Mouse (Mus musculus) gastrocnemius, postnatal 10 days (tissue): ENCODE results near the gene Cuedc2. TPM values are rescaled to one million over a fixed set of nuclear protein-coding genes. Genes with fewer than 3 reads are reported as not detected.

Source experiments
- DNase-seq: peaks from one replicate; pipeline ENCODE4 v3.0.0; 2021; ENCODE audit warnings: mixed read lengths
- total RNA-seq, 2 experiments: library from RNA; stranded (reverse); gene quantifications; 2 replicates each; pipeline ENCODE4 v1.2.3; 2021

Cuedc2 gene
- total RNA-seq, 2 experiments from 2014 or later = 88.3 TPM

DNA sequence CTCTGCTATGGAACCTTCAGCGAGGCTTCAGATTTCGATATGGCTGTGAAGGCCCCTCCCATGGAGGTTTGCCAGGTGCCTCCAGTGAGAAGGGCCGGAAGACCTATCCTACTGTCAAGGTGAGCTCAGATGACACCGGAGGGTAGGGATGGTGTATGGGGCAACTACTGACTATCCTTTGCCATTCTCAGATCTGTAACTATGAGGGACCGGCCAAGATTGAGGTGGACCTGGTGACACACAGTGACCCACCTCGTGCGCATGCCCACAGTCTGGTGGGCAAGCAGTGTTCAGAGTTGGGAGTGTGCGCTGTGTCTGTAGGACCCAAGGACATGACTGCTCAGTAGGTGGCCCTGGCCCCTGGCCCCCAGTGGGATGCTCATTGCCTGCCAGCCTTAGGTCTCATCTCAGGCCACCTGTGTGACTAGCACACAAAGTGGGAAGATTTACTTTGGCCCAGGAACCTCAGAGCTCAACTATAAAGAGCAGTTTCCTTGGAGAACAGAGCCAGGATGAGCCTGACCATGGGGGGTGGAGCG is 31.7 kb downstream of the Cuedc2 start:
- no peak for DNase-seq

DNA sequence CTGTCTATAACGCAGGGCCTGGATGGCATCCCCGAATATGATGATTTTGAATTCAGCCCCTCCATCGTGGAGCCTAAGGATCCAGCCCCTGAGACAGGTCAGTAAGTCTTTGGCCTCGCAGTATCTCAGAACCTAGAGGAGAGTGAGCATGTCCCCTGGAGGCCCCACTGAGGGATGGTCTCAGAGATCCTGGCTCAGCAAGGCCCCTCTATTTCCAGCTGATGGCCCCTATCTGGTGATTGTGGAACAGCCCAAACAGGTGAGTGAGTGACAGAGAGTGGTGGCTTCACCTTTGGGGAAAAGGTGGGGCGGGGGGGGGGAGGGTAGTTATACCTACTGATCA is 32.3 kb downstream of the Cuedc2 start:
- no peak for DNase-seq

DNA sequence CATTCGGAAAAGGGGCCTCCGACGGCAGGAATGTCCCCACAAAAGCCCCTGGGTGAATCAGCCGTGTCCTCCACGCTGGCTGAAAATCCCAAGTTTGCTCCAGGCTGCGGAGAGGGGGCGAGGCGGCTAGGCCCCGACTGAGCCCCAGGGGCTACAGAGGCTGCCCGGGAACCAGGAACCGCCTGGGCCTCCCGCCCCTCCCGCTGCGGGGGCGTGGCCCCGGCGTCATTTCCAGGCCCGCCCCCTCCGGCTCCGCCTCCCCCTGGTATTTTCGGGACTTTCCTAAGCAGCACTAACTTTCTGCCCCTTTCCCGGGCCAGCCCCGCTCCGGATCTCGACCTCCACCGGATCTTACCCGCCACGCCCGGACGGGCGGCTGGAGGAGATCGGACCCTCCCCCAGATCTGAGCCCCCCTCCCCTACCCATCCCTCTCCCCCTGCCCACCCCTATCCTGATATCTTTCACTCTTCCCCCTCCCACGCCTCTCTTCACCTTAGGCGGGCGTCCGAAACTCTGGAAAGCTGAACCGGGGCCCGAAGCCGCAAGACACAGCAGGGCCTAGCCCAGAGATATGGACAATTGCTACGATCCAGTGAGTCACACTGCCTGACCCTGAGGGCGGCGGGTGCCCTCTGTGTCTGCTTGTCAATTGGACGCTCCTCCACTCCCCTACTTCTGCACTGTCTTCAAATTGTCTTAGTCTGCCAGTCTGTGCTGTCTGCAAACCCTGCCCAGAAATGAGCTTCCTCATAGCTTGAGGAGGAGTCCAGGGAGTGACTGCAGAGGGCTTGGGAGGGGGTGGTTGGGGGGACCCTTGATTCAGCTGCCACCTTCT is 32.9 kb downstream of the Cuedc2 start:
- DNase-seq = peak; percentile 90

DNA sequence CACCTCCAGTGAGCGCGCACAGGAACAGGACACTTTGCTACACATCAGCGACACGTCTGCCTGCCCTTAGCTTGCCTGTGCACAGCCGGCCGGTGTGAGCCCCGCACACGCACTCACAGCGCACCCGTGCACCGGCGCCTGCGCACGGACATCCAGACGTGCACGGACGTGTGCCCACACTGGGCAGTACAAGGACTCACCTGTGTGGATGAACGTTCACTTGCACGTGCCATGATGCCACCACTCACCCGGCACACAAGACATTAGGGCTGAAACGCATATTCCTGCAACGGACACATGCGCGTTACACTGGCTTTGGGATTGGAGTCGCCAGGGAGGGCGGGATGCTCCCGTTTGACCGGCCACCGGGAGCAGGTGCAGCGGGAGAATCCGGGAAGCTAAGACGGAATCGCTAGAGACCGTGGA is 33.6 kb downstream of the Cuedc2 start:
- no peak for DNase-seq

DNA sequence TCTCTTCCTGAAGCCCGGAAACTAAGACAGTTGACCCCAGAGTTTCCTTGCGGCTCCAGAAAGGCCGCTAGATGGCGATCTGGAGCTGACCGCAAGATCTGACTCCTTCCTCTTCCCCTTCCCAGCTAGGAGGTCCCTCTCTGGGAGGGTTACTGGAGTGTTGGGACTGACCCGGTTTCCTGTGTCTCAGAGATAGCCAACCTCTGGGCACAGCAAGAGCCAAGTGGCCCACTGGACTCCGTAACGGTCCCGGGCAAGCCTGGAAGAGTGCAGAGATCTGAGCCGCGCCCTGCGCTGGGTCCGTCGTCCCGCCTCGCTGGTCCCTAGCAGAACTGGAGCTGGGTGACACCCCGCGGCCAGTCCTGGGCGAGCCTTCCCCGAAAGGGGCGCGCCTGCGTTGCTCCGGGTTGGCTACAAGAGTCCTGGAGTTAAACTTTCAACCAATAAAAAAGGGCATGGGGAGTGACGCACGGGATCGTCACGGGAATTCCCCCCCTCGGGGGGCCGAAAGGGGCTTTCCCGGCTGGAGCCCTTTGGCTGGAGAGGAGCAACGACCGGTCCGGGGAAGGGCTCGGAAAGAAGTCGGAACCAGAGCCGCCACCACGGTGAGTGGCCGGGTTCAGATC is 34.2 kb downstream of the Cuedc2 start, which contains the start of gene Nfkb2:
Gene Nfkb2 (plus strand): TSS at position 105 of the 626 bp plus-strand sequence.
- peak; percentile 91 for DNase-seq

DNA sequence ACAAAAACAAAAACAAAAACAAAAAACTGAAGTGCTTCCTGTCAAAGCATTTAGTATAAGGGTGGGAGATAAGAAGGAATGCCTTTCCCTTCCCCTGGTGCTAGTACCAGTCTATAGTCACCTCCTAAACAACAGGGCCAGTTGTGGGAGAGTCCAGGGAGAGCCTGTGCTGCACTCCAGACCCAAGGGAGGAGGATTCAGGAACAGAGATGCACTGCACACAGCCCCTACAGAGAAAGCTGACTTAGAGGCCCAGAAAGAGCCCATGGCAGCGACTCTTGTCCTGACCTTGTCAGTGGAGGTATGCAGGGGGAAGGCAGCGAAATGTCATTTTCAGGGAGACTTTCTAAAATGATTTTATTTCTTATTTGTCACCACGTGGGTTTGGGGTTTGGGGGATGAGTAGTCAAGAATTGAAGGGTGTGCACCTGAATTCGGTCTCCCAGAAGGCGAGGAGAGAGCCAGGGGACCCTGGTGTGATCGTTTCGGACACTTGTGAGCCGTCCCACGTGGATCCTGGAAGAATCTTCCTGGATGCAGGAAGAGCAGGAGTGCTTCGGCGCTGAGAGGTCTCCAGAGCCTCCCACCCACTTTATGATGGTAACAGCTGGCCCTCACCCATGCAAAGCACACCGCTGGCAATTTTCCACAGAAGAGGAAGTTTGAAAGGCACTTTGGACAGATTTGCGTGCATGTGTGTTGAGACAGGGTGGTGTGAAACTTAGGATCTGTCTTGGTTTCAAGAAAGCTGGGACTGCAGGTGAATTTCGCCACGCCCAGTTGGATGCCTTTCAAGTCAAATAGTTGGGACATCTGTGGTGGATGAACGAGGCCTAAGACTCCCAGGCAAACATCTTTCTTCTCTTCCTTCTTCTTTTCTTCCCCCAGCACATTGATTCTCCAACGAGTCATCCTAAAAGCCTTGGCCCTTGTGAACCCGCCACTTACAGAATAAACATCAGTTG is 35.0 kb downstream of the Cuedc2 start:
- DNase-seq = no peak

DNA sequence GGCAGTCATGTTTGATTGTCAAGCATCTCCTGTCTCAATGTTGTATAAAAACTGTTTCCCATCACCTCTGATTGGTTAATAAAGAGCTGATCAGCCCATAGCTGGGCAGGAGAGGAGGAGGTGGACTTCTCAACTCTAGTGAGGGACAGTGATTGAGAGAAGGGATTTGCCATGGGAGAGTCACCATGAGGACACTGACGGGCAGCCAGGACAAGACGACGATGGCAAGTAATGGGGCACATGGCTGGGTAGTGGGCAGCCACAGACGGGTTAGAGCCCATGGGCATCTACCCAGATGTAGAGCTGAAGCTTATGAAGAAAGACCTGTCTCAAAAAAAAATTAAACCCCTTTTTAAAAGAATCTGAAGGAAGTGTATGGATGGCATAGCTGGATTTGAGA is 36.0 kb downstream of the Cuedc2 start:
- DNase-seq = no peak

DNA sequence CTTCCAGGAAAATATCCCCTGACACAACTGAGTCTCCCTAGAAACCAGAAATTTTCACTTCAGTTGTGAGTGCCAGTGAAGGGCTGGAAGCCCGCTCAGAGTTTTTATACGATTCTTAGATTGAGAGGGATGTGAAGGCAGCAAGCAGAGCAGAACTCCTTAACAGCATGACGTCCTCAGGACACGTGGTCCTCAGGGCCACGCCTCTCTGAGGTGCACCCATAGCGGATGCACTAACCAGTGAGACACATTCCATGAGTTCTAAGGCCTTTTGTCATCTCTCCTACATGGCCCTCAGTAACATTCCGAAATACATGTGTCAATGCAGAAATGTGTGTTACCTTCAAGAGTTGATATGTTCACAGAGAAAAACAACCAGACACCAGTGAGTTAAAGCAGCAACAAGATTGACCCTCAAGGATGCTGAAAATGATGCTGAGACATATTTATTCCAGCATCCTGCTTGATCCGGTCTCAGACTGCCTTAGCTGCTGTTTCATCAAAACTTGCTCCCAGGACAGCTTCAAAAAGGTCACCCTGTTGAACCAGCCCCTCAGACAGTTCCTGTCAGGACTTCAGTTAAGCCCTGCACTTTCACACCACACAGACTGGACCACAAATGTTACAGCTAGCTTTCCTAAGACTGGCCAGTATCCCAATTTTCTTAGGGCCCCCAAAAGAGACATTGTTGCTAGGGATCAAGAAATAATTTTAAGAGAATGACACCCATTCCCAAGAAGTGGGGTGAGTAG is 38.0 kb downstream of the Cuedc2 start:
- DNase-seq = no peak

DNA sequence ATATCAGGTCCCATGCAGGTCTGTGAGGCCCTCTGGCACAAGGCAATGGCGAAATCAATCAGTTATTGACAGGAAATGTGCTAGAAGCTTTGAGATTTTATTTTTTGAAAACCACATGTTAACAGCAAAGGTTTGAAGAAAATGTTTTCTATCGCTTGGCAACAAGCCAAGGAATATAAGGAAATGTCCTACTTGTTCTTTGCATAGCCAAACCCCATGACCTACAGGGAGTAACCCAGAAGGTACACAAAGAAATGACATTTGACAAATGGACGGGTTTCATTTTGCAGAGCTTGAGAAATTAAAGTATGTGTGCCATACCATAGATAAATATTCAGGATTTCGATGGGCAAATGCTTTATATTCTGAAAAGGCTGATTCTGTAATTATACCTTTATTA is 41.6 kb downstream of the Cuedc2 start:
- no peak for DNase-seq

DNA sequence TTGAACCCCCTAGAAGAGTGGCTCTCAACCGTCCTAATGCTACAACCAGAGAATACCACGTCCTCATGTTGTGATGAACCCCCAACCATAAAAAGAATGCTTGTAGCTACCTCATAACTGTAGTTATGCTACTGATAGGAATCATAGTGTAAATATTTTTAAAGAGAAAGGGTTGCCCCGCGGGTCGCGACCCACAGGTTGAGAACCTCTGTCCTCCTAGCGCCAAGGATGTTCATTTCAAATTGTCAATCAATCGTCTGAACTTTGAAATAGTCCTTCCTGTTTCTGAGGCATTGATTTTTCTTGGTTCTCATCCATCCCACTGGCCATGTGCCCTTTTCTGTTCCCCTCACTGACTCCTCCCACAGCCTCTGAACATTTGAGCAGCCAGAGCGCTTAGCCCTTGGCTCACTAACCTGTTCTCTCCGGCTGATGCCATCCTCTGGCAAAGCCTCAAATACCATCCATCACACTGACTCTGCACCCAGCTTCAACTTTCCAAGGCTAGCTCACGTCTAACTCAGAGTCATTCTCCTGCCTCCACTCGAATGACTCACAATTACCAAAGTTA is 47.9 kb downstream of the Cuedc2 start:
- DNase-seq = no peak

DNA sequence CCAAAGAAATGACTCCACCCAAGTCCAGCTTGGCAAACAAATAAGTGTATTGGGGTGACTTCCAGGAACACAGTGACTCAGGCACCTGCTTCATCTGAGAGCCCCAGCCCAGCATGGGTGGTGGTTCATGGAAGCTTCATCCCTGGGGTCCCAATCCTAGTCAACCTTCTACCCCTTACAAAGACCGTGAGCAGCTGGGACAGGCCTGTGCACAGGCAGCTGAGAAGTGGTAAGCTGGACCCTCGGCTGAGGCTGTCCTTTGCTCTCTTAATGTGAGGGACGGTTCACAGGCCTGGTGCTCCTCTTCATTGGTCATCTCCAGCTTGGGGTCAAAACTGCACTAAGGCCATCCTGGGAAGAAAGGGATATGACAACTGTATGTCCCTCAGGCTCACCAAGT is 50.9 kb downstream of the Cuedc2 start:
- no peak for DNase-seq

DNA sequence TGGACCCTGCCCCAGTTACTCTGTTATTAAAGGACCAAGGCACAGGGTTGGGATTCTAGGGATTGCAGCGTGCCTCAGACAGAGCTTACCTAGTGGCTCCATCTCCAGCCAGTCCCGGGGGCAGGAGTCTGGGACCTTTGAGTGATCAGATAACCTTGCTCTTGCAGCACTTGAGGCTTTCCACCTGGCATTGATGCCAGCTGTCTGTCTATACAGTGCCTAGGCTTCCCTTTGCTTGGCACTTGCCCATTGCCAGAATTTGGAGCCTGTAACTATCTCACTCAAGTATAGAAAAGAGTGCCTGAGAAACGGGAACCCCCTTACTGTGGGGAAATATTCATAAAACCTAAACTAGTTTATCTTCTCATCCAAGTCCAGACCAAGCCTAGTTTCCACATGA is 51.6 kb downstream of the Cuedc2 start:
- no peak for DNase-seq

DNA sequence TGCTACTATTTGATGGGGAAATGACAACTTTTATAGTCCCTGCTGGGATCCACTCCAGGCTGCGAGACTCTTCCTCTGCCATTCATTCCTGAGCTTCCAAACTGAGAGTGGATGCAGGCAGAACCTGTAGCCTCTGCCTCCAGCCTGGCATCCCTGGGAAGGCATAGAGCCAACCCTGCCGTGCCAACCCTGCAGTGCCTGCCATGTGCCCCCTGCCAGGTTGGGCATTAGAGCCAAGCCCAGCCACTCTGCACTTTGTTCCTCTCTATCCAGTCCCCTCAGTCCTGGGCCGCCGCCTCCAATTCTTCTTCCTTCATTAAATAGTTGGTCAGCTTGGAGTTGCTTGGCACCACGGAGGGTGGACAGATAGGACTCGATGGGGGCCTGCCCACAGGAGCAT is 52.5 kb downstream of the Cuedc2 start:
- DNase-seq = no peak

DNA sequence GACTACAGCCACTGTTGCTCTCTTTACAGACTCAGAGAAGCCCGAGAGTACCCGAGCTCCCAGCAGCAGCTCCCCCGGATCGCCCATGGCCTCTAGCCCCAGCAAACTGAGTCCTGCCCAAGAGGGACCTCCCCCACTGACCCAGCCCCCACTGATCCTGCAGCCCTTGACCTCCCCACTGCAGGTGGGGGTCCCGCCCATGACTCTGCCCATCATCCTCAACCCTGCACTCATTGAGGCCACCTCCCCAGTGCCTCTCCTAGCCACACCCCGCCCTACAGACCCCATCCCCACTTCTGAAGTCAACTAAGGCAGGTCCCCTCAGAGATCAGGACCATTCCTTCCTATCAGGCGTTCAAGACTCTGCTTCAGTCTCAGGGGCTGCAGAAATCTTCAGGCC is 52.9 kb downstream of the Cuedc2 start:
- DNase-seq = no peak

DNA sequence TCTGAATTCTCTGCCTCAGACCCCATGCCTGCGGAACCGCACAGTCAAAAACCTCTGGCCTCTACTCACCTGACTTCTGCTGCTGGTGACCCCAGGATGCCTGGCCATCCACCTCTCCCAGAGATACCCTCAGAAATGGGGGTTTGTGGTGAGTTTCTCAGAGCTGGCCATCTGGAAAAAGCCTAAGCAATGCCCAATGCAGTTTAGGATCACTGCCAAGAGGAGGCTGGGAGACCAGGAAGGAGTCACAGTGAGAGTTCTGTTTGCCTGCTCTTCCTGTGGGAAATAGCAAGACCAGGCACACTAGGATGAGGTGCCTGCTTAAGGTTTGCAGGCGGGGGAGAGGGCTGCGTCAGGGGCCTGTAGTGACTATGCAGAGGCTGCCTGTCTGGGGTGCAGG is 53.8 kb downstream of the Cuedc2 start:
- no peak for DNase-seq

DNA sequence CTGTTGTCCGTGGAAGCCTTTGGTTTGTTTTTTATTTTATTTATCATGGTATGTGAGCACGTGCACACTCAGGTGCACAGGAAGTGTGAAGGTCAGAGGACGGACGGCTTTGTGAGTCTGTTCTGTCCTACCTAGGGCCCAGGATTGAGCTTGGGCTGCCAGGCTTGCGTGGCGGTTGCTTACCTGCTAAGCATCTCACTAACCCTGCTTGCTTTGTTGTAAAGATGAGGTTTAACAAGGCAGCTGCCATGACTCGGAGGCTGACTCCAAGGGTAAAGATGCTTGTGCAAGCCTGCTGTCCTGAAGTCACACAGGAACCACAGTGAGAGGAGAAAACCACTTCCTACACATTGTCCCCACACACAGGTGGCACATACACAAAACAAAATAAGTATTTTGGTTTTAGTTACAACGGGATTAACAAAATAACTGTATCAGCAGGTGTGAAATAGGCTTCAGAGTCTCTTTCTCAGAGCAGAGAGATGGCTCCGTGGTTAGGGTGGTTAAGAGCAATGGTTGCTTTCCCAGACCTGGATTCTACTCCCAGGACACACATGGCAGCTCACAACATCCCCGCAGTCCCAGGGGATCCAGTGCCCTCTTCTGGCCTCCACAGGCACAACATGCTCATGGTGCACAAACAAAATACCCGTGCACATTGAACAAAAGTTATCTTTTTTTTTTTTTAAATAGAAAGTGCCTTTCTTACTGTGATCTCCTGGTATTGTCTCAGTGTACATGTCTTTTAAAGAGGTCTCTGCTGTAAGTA is 56.2 kb downstream of the Cuedc2 start:
- no peak for DNase-seq
